Mouse (Mus musculus) lung, postnatal 10 days (tissue): ENCODE data around the gene Hist1h2bk.
A peak's percentile ranks its signal among the peaks of the same experiment; 100 is the strongest.

ENCODE experiments used
- DNase-seq: peaks from one replicate; pipeline ENCODE4 v3.0.0; 2021

Gene Hist1h2bk

DNA sequence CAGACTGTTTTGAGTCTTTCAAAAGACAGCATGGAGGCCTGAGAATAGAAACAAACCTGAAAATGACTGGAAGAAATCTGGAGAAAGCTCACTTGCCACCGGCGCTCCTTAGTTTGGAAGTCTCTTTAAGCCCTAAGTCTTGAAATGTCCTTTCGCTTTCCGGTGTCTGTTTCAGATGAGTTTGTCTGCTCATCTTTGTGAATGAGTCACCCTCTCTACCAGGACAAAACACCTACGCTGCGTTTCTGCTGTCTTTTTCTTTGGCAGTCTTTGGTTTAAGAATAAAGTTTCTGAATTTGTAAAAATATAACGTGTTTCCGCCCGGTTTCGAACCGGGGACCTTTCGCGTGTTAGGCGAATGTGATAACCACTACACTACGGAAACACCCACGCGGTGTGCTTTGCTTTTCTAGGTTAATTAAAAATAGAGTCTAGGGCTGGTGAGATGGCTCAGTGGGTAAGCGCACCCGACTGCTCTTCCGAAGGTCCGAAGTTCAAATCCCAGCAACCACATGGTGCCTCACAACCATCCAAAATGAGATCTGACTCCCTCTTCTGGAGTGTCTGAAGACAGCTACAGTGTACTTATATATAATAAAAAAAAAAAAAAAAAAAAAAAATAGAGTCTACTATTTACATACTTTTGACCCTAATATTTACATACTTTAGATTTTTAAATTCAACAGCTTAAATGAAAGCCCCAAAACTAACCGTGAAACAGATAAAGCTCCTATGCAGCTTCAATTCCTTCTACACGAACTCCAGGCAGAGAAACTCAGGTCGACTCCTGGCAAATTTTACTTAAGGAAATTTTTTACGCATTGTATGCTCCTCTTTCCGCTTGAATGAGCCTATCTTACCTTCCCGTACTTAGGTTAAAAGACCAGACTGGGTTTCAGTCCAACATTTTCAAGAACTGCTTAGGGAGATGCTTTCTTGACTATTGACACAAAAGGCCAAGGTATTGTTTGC is 19.9 kb upstream of the Hist1h2bk start:
- DNase-seq, result peak; percentile 74

DNA sequence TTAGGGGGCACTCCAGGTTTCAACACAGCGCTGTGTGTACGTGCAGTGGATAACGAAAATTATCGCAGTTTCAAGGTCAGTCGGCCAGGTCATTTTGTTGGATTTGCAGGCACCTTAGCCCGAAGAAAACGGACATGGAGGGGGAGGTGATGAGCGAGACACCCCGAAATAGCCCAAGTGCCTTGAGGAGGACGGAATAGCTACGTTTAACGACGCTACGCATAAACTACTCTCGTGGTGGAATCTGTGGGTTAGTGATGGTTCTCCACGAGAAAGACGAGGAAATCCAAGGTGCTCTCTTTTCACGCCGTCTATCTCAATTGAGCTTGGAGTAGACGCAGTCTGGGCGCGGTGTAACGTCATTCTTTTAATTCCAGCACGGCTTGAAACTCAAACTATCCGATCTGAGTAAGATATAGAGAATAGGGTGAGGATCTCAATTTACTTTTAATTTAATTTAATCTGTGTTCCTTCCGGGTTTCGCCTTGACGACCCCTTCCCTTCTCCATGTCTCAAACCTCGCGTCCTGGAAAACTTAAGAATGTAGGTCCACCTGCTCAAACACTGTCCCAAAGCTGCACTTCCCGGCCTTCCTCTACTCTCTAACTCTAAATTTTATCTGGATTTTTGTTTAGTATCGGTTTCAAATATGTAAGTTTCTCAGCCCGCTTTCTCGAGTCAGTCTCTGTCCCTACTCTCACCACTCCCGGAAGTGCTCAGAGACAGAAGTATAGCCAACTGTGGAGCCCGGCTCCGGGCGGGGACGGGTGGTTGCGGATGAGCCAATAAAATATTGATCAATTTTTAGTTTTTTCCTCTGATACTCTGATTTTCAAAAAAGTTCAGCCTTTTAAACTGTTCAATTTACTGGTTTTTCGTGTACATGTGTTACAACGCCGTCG is 15.5 kb upstream of the Hist1h2bk start:
- no peak for DNase-seq

GRCm38 (mm10) chr13:22020901-22021339 is 14.8 kb upstream of the Hist1h2bk start:
- peak; percentile 76 for DNase-seq

- no peak for DNase-seq
These were observed 14.1 kb upstream of the Hist1h2bk start for GRCm38 (mm10) chr13:22021581-22021980.

- DNase-seq, result peak; percentile 86
These were observed 13.4 kb upstream of the Hist1h2bk start for GRCm38 (mm10) chr13:22022241-22022640.

- DNase-seq, result peak; percentile 87
These were observed 9.3 kb upstream of the Hist1h2bk start for GRCm38 (mm10) chr13:22026058-22027031.

GRCm38 (mm10) chr13:22028673-22029460 is 6.8 kb upstream of the Hist1h2bk start:
- peak; percentile 97 for DNase-seq

GRCm38 (mm10) chr13:22029928-22030327 is 5.7 kb upstream of the Hist1h2bk start:
- DNase-seq, result no peak

DNA sequence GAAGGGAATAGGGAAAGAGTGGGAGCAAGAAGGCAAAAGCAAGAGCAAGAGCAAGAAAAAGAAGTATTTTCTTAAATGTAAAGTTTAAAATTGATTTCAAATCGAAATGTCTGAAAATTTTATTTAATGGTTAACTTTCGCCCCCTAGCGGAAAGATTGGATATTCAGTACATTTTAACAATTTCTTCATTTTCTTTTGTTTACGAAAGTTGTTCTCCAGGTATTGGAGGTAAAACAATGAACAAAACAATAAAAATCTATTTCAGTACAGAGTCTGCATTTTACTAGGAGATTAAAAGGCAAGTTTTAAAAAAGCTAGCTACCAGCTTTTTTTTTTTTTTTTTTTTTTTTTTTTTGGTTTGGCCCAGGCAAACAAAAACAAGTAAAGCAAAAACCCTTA is 5.2 kb upstream of the Hist1h2bk start:
- DNase-seq, result no peak

DNA sequence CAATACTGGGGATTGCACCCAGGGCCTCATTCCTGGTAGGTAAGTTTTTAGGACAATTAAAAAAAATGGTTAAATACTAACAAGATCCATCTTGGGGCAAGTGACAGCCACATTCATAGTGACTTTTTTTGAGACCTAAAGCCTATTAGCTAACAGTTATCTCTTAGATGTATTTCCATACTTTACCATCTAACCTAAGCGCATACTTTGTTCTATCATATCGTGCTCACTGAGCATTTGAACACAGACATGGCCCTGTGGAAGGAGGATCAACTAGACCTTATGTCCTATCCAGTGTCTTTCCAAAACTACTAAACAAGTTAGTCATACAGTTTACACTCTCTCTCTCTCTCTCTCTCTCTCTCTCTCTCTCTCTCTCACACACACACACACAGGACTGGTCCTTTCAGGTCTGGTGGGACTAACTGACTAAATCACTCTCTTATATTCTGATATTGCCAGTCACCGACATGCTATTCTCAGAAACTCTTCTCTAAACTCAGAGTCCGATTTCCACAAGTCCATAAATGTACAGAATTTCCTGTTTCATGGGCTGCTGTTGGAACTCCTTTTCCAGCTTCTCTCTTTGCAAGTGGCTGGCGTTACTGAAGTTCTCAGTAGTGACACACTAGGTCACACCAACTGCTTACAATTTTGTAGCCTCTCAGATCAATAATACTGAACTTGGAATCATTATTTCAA is 1.8 kb upstream of the Hist1h2bk start:
- DNase-seq, result no peak

DNA sequence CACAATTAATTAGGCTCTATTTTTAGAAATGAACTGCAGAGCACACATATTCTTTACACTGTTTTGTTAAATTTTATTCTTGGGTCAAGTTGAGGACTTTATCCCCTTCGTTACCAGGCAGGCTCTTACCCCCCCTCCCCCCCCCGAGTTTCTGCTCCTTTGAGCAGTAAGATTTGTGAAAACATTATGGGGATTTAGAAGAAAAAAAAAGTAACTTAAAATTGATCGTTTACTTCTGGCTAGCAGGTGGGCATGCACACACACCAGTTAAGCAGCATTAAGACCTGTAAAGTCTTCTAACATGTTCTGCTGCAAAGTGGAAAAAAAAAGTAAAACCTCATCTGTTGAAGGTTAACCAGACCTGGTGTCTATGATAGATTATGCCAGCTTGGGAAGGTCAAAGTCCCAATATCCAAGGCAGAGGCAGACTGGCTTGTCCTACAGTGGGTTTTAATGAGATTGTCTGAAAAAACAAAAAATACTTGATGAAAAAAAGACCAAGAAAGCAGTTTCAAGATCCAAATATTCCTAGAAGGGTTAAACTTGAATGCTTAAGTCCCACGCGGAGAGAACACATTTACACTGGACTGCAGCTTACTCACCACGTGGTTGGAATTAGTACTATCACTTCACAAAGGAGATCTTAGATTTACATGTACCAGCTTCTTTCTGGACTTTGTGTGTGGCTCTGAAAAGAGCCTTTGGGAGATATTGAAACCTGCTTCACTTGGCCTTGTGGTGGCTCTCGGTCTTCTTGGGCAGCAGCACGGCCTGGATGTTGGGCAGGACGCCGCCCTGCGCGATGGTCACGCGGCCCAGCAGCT is 1.0 kb upstream of the Hist1h2bk start:
- DNase-seq, result no peak

DNA sequence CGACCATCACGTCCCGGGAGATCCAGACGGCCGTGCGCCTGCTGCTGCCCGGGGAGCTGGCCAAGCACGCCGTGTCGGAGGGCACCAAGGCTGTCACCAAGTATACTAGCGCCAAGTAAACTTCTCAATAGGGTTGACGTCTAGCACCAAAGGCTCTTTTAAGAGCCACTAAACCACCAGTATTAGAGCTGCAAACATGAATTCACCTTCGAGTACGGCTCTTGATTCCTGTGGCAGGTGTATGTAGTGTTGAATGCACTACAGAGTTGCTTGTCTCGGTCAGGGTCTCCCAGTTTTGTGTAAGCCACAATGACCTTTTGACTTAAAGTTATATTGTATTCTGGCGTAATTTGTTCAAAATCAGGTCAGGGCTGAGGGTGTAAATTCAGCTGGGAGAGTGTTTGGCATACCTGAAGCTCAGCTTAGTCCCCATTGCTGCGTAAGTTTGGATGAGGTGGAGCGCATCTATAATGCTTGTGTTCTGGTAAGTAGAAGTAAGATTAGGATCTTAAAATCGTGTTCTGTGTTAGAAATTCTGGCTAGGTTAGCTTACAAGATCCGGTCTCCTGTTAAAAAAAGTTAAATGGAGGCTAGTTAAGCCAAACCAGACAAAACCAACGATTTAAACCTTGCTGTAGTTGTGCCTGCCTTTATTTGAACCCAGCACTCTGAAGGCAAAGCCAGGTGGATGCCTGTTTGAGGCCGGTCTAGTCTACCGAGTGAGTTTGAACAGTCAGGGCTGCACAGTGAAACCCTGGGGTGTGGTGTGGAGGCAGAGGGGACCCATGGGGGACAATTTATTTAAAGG is 683 bp downstream of the Hist1h2bk start:
- DNase-seq, result no peak

DNA sequence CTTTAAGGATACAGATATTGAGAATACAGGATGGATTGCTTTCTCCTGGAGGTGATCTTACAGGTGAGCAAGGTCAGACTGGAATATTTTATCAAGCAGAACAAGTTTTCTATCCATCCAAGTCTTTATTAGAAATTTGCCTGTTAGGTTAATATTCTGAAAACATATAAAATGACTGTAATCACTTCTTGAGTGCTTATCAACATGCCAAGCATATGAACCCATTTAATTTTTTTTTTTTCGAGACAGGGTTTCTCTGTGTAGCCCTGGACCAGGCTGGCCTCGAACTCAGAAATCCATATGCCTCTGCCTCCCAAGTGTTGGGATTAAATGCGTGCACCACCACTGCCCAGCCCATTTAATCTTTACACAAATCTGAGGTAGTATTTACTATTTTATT is 1.3 kb downstream of the Hist1h2bk start:
- DNase-seq, result no peak

DNA sequence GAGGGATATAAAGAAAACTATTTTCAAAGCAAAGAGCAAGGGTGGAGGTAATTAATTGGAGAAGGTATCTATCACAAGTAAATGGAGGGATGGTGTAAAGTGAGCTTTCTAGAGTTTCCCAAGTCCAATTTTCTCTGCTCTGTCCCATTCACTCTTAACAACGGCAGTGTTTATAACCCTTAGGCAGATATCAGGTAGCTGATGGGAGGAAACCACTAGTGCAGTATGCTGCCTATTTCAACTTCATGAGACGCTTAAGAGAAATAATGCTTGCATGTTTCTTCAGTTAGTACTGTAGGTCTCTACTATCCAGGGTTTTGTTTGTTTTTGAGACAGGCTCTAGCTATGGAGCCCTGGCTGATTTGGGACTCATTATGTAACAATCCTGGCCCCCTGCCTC is 1.7 kb downstream of the Hist1h2bk start:
- DNase-seq, result no peak

DNA sequence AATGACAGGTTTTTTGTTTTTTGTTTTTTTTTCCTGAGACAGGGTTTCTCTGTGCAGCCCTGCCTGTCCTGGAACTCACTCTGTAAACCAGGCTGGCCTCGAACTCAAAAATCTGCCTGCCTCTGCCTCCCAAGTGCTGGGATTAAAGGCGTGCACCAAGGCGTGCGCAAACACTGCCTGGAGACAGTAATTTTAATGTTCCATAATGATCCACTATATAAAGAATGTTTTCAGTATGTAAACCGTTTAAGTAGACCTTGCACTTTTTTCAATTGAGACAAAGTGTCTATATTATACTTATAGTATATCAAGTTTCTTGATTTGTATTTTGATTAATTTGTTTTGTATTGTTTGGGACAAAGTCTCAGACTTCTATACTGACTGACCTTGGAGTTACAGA is 3.7 kb downstream of the Hist1h2bk start:
- DNase-seq, result no peak

DNA sequence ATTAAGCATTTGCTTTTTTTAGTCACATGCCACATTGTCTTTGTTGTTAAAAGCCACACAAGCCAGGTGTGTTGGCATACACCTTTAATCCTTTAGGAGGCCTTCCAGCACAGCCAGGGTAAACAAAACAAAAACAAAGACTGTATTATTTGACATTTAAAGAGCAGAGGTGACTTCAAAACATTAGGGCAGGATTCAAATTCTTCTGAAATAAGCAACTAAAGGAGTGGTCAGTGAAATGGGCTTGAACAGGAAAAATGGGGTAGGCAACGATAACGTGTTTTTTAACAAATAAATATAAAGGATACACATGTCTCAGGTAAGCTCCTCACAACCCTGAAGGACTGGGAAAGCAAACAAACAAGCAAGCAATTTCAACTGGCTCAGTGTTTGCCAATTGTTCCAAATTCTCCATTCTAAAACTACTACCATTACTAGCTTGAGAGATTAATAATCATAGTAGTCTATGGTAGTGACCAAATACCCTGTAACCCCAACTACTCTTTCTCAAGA is 4.3 kb downstream of the Hist1h2bk start:
- DNase-seq, result no peak

DNA sequence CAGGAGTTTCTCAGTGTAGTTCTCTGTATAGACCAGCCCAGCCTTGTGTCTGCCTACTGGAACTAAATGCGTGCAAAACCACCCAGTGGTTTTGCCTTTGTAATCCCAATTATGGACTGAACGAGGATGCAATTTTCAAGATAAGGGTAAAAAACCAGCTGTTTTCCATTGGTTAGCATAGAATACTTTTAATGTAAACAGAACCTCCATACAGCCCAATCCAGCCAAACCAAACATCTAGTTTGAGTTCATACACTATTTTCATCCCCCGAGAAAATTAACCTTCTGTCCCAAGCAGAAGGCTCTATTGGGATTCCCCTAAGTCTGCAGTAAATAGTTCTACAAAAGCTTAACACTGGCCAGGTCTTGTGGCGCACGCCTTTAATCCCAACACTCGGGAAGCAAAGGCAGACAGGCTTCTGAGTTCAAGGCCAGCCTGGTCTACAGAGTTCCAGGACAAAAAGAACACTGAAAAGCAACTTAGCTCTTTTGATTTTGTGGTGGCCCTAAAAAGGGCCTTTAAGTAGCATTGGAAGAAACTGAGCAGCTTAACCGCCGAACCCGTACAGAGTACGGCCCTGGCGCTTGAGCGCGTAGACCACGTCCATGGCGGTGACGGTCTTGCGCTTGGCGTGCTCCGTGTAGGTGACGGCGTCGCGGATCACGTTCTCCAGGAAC is 4.9 kb downstream of the Hist1h2bk start:
- DNase-seq, result no peak

GRCm38 (mm10) chr13:22041142-22041536 is 5.5 kb downstream of the Hist1h2bk start, which contains the start of gene Hist1h4i:
Hist1h4i (minus strand) TSS chr13:22041362.
- peak; percentile 96 for DNase-seq
